Mouse (Mus musculus): ENCODE data around the gene Gramd2. TPM values are rescaled to one million over a fixed set of nuclear protein-coding genes. Genes with fewer than 3 reads are reported as not detected.
"Not testable (repeated sequence)": the region's sequence is repeated elsewhere in the genome, so short reads cannot be mapped to it uniquely, and the experiment has no call there.

Gramd2 gene
- total RNA-seq, 2 experiments from 2014 or later, result 11.8 to 14.7 TPM

DNA sequence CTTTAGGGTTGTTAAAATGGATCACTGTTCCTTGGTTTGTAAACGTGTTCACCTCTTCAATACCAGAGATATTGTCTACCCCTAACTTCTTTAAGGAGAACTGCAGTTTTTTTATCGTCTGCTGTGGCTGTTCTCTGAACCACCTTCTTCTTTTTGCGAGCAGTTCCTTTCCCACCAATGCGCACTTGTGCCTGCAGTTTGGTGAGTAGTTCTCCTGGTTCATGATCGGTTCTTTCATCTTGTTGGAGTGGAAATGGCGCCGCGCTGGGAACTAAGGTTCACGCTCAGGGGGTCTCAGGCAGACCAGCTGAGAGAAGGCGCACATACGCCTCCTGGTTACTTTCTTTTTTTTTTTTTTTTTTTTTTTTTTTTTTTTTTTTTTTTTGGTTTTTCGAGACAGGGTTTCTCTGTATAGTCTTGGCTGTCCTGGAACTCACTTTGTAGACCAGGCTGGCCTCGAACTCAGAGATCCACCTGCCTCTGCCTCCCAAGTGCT is 87.1 kb downstream of the Gramd2 start:
- not testable (repeated sequence) for DNase-seq (ENCODE audit: low spot score in 2 of 2)

Other genes starting within 250 kb of the Gramd2 start
- gene Arih1, start 193.5 kb upstream of the Gramd2 start, total RNA-seq (2021), result 100 to 1,000 TPM; 115 to 121 TPM
- gene Hexa, start 140.6 kb upstream of the Gramd2 start, total RNA-seq (2021), result 10 to 100 TPM; 48.4 to 54.1 TPM
- gene Tmem202, start 140.3 kb upstream of the Gramd2 start, total RNA-seq (2021), result 1 to 10 TPM; 2.6 to 3.6 TPM
- 10 to 100 TPM; 29.7 to 35.2 TPM for gene Celf6, start 102.2 kb upstream of the Gramd2 start, total RNA-seq (2021)
- 100 to 1,000 TPM; 129 to 139 TPM for gene Parp6, start 62.9 kb upstream of the Gramd2 start, total RNA-seq (2021)
- gene Pkm, start 23.8 kb upstream of the Gramd2 start, total RNA-seq (2021), result 1,000 to 10,000 TPM; 1,425 to 1,430 TPM
- gene Senp8, start 70.6 kb downstream of the Gramd2 start, total RNA-seq (2021), result 10 to 100 TPM in 1 of 2 experiments, 1 to 10 TPM in 1; 9.9 to 11.6 TPM
- 10 to 100 TPM; 72.9 to 87.2 TPM for gene Myo9a, start 70.8 kb downstream of the Gramd2 start, total RNA-seq (2021)

Data from left cerebral cortex, adult 18-20 months (tissue).